Mouse (Mus musculus) retina, postnatal 7 days (tissue): ENCODE results near the gene Cfd.

Source experiments
- DNase-seq: peaks from one replicate; pipeline ENCODE4 v3.0.0-alpha.2; 2012; ENCODE audit warnings: low read depth, low spot score

Cfd gene

GRCm38 (mm10) chr10:79917532-79918100, 27.0 kb downstream of the Cfd start:
- no peak for DNase-seq

GRCm38 (mm10) chr10:79918231-79919078, 27.8 kb downstream of the Cfd start:
- DNase-seq, result no peak

GRCm38 (mm10) chr10:79919251-79919849, 28.7 kb downstream of the Cfd start:
- DNase-seq, result no peak

GRCm38 (mm10) chr10:79920056-79920890, 29.6 kb downstream of the Cfd start:
- DNase-seq, result no peak

- no peak for DNase-seq
Measured at GRCm38 (mm10) chr10:79920958-79921535, 30.4 kb downstream of the Cfd start, which contains the start of gene R3hdm4. Gene R3hdm4 (minus strand): TSS chr10:79921208.

GRCm38 (mm10) chr10:79921572-79921971, 30.9 kb downstream of the Cfd start:
- no peak for DNase-seq

- DNase-seq, result peak; percentile 79
Measured at GRCm38 (mm10) chr10:79924998-79925784, 34.5 kb downstream of the Cfd start.

GRCm38 (mm10) chr10:79925785-79926490, 35.3 kb downstream of the Cfd start:
- no peak for DNase-seq

GRCm38 (mm10) chr10:79926491-79927323, 36.1 kb downstream of the Cfd start, which contains the start of gene Arid3a:
Gene Arid3a (plus strand): TSS chr10:79927043.
- DNase-seq, result peak; percentile 80

GRCm38 (mm10) chr10:79927324-79928029, 36.8 kb downstream of the Cfd start:
- no peak for DNase-seq

- no peak for DNase-seq
Measured at GRCm38 (mm10) chr10:79928030-79928694, 37.5 kb downstream of the Cfd start.

- no peak for DNase-seq
Measured at GRCm38 (mm10) chr10:79928907-79929701, 38.5 kb downstream of the Cfd start.

- DNase-seq, result no peak
Measured at GRCm38 (mm10) chr10:79929967-79930825, 39.5 kb downstream of the Cfd start.

GRCm38 (mm10) chr10:79930826-79931186, 40.2 kb downstream of the Cfd start:
- DNase-seq, result no peak

GRCm38 (mm10) chr10:79931797-79932196, 41.1 kb downstream of the Cfd start:
- DNase-seq, result no peak

GRCm38 (mm10) chr10:79932736-79933135, 42.1 kb downstream of the Cfd start:
- DNase-seq, result no peak
